Mouse (Mus musculus): Measurements from ENCODE around the gene Ubac2. TPM values are rescaled to one million over a fixed set of nuclear protein-coding genes. Genes with fewer than 3 reads are reported as not detected.
"Not testable (repeated sequence)": the region's sequence is repeated elsewhere in the genome, so short reads cannot be mapped to it uniquely, and the experiment has no call there.

The Ubac2 gene
- polyA plus RNA-seq, 2 experiments = 46.3 to 66.9 TPM

DNA sequence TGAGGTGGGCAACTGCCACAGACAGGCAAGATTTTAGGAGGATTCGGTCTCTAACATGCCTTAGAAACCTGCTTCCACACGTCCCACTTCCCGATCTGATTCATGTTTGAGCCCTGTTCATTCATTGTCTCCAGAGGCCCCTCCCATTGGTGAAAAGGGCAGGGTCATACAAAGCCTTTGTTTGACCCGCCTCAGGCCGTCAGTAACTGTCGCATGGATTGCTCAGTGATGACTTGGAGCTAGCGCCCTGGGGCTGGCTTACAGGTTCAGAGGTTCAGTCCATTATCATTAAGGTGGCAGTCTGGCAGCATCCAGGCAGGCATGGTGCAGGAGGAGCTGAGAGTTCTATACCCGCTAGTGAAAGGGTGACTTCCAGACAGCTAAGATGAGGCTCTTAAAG, 33.9 kb upstream of the Ubac2 start:
- Histone ChIP-seq H3K27ac (replicated peaks; ENCODE audit: low read depth, low read length) (no peak overlapping the region), H3K9me3 (ENCODE audit: control insufficient read depth, low read length) (peaks cover 5% of the 10 kb centered on the region; the same call in 1 of the 2 replicates), H3K36me3 (ENCODE audit: control insufficient read depth, insufficient read depth, low read length) (no peaks in the 10 kb centered on the region), H3K4me2 (replicated peaks; ENCODE audit: low read depth, low read length, severe bottlenecking) (no peak overlapping the region), H3K27me3 (ENCODE audit: control insufficient read depth, insufficient read depth, low read length) (no peaks in the 10 kb centered on the region), H3K4me3 (replicated peaks; ENCODE audit: low read length) (no peak overlapping the region), H3K4me1 (ENCODE audit: control insufficient read depth, insufficient read depth, low read length) (no peaks in the 10 kb centered on the region), H3K9ac (ENCODE audit: low read depth, low read length, severe bottlenecking) (no peak overlapping the region)
- 81% methylated on average over 8 of the region's 8 CpGs for WGBS
- ATAC-seq (ENCODE audit: low FRiP score, low read depth) (no peak), DNase-seq (ENCODE audit: low spot score) (no peak)
- TF ChIP-seq POLR2A (IDR thresholded peaks at IDR 0.05; ENCODE audit: borderline replicate concordance, extremely low read depth, insufficient read depth, insufficient read length) = no peak

DNA sequence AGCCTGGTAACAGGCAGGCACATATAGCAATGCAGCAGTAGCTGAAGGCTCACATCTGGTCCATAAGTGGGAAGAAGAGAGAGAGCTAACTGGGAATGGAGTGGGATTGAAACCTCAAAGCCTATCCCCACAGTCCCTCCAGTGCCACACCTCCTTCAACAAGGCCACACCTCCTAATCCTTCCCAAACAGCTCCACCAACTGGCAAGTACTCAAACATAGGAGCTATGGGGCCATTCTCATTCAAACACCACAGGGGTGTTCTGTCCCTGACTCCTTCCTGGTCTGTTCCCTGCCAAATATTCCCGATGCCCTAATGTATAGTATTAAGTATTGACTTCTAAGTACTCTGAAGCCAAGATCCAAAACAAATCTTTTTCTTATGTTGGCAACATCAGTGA, 27.2 kb upstream of the Ubac2 start:
- no peaks in the 10 kb centered on the region for H3K27me3 ChIP-seq (ENCODE audit: control insufficient read depth, insufficient read depth, low read length)
- no peak overlapping the region for H3K4me3 ChIP-seq (replicated peaks; ENCODE audit: low read length)
- H3K4me2 ChIP-seq (replicated peaks; ENCODE audit: low read depth, low read length, severe bottlenecking) = no peak overlapping the region
- DNase-seq (ENCODE audit: low spot score) (no peak), ATAC-seq (ENCODE audit: low FRiP score, low read depth) (no peak)
- TF ChIP-seq POLR2A (IDR thresholded peaks at IDR 0.05; ENCODE audit: borderline replicate concordance, extremely low read depth, insufficient read depth, insufficient read length) = no peak
- no peak overlapping the region for H3K9ac ChIP-seq (ENCODE audit: low read depth, low read length, severe bottlenecking)
- H3K4me1 ChIP-seq (ENCODE audit: control insufficient read depth, insufficient read depth, low read length) = no peaks in the 10 kb centered on the region
- H3K36me3 ChIP-seq (ENCODE audit: control insufficient read depth, insufficient read depth, low read length) = no peaks in the 10 kb centered on the region
- H3K9me3 ChIP-seq (ENCODE audit: control insufficient read depth, low read length) = no peaks in the 10 kb centered on the region
- H3K27ac ChIP-seq (replicated peaks; ENCODE audit: low read depth, low read length) = no peak overlapping the region
- WGBS = 87% methylated on average over 1 of the region's 1 CpGs

GRCm38 (mm10) chr14:121852531-121852930, 25.9 kb upstream of the Ubac2 start:
- Histone ChIP-seq H3K27ac (replicated peaks; ENCODE audit: low read depth, low read length) (no peak overlapping the region), H3K4me2 (replicated peaks; ENCODE audit: low read depth, low read length, severe bottlenecking) (no peak overlapping the region), H3K4me1 (ENCODE audit: control insufficient read depth, insufficient read depth, low read length) (no peaks in the 10 kb centered on the region), H3K27me3 (ENCODE audit: control insufficient read depth, insufficient read depth, low read length) (no peaks in the 10 kb centered on the region), H3K9me3 (ENCODE audit: control insufficient read depth, low read length) (no peaks in the 10 kb centered on the region), H3K4me3 (replicated peaks; ENCODE audit: low read length) (no peak overlapping the region), H3K36me3 (ENCODE audit: control insufficient read depth, insufficient read depth, low read length) (no peaks in the 10 kb centered on the region), H3K9ac (ENCODE audit: low read depth, low read length, severe bottlenecking) (no peak overlapping the region)
- no peak for ATAC-seq (ENCODE audit: low FRiP score, low read depth)
- WGBS = 76% methylated on average over 8 of the region's 8 CpGs
- DNase-seq (ENCODE audit: low spot score) = no peak
- TF ChIP-seq POLR2A (IDR thresholded peaks at IDR 0.05; ENCODE audit: borderline replicate concordance, extremely low read depth, insufficient read depth, insufficient read length) = no peak

DNA sequence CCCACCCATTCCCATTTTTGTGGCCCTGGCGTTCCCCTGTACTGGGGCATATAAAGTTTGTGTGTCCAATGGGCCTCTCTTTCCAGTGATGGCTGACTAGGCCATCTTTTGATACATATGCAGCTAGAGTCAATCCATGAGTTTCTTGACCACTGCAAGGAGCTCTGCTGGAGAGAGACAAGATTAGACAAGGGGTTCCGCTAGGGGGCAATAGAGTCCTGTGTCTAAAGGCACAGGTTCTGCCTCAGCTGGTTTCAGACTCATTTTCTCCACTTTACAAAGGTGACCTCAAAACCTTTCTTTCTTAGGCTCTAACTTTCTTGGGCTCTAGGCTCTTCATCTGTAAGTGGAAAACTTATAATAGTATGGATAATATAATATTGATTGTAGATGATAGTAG, 13.3 kb upstream of the Ubac2 start:
- not testable (repeated sequence) for H3K9ac ChIP-seq (ENCODE audit: low read depth, low read length, severe bottlenecking); ATAC-seq (ENCODE audit: low FRiP score, low read depth); H3K27ac ChIP-seq (replicated peaks; ENCODE audit: low read depth, low read length); H3K36me3 ChIP-seq (ENCODE audit: control insufficient read depth, insufficient read depth, low read length); H3K27me3 ChIP-seq (ENCODE audit: control insufficient read depth, insufficient read depth, low read length); H3K9me3 ChIP-seq (ENCODE audit: control insufficient read depth, low read length); H3K4me2 ChIP-seq (replicated peaks; ENCODE audit: low read depth, low read length, severe bottlenecking); H3K4me3 ChIP-seq (replicated peaks; ENCODE audit: low read length); H3K4me1 ChIP-seq (ENCODE audit: control insufficient read depth, insufficient read depth, low read length)
- 13% methylated on average over 2 of the region's 2 CpGs for WGBS
- peak; percentile 87 for DNase-seq (ENCODE audit: low spot score)

DNA sequence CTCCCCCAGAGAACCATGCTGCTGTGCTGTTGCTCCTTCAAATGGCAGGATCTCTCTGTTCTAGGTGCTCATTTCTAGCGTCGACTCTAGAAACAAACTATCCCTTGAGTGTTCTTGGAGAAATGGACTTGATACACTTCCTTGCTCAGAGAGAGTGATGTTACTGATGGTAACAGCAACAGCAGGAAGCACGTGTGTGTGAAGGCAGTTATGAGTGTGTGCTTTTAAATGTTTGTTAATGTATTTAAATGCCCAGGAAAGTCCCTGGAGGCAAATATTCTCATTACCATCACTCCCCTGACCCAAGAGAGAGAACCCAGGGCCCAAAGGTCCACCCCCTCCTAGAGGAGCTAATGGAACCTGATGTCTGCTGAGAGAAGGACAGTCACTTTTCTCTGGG, 11.8 kb upstream of the Ubac2 start:
- H3K4me1 ChIP-seq (ENCODE audit: control insufficient read depth, insufficient read depth, low read length) = no peaks in the 10 kb centered on the region
- no peak overlapping the region for H3K4me2 ChIP-seq (replicated peaks; ENCODE audit: low read depth, low read length, severe bottlenecking)
- ATAC-seq (ENCODE audit: low FRiP score, low read depth) (no peak), DNase-seq (ENCODE audit: low spot score) (no peak)
- H3K27me3 ChIP-seq (ENCODE audit: control insufficient read depth, insufficient read depth, low read length) = no peaks in the 10 kb centered on the region
- H3K9me3 ChIP-seq (ENCODE audit: control insufficient read depth, low read length) = no peaks in the 10 kb centered on the region
- no peak overlapping the region for H3K4me3 ChIP-seq (replicated peaks; ENCODE audit: low read length)
- no peak overlapping the region for H3K9ac ChIP-seq (ENCODE audit: low read depth, low read length, severe bottlenecking)
- WGBS = 66% methylated on average over 3 of the region's 3 CpGs
- H3K36me3 ChIP-seq (ENCODE audit: control insufficient read depth, insufficient read depth, low read length) = no peaks in the 10 kb centered on the region
- H3K27ac ChIP-seq (replicated peaks; ENCODE audit: low read depth, low read length) = no peak overlapping the region
- TF ChIP-seq POLR2A (IDR thresholded peaks at IDR 0.05; ENCODE audit: borderline replicate concordance, extremely low read depth, insufficient read depth, insufficient read length) = no peak

- no peaks in the 10 kb centered on the region for H3K27me3 ChIP-seq (ENCODE audit: control insufficient read depth, insufficient read depth, low read length)
- no peak overlapping the region for H3K4me3 ChIP-seq (replicated peaks; ENCODE audit: low read length)
- ATAC-seq (ENCODE audit: low FRiP score, low read depth) (peak; percentile 46; the same call in 1 of the 2 replicates), DNase-seq (ENCODE audit: low spot score) (peak; percentile 67)
- H3K27ac ChIP-seq (replicated peaks; ENCODE audit: low read depth, low read length) = no peak overlapping the region
- no peaks in the 10 kb centered on the region for H3K36me3 ChIP-seq (ENCODE audit: control insufficient read depth, insufficient read depth, low read length)
- H3K4me2 ChIP-seq (replicated peaks; ENCODE audit: low read depth, low read length, severe bottlenecking) = no peak overlapping the region
- no peaks in the 10 kb centered on the region for H3K9me3 ChIP-seq (ENCODE audit: control insufficient read depth, low read length)
- WGBS = 60% methylated on average over 1 of the region's 1 CpGs
- no peaks in the 10 kb centered on the region for H3K4me1 ChIP-seq (ENCODE audit: control insufficient read depth, insufficient read depth, low read length)
- TF ChIP-seq POLR2A (IDR thresholded peaks at IDR 0.05; ENCODE audit: borderline replicate concordance, extremely low read depth, insufficient read depth, insufficient read length) = no peak
- H3K9ac ChIP-seq (ENCODE audit: low read depth, low read length, severe bottlenecking) = no peak overlapping the region
Measured at GRCm38 (mm10) chr14:121869111-121869510, 9.3 kb upstream of the Ubac2 start.

Data from limb, embryonic 14.5 days (tissue).